Mouse (Mus musculus) heart, postnatal 0 days (tissue): Measurements from ENCODE around the gene Nek9. TPM values are rescaled to one million over a fixed set of nuclear protein-coding genes. Genes with fewer than 3 reads are reported as not detected.

Source experiments
- ATAC-seq: fragments of 200-750 bp; cut with Nextera tagmentation; 2 replicates; pipeline ENCODE4 v1.8.0; 2017; ENCODE audit warnings: low read depth, moderate number of reproducible peaks, moderate library complexity; ENCODE audit not compliant: insufficient read depth
- DNase-seq: peaks from one replicate; pipeline ENCODE4 v3.0.0-alpha.2; 2016; ENCODE audit warnings: low spot score
- H3K27ac ChIP-seq: fragments of 300-500 bp; sonication (generic); 2 replicates; pipeline ENCODE4 v1.5.1; 2014; ENCODE audit warnings: low read depth, mild to moderate bottlenecking
- H3K27me3 ChIP-seq: fragments of 300-500 bp; sonication (generic); 2 replicates; pipeline ENCODE4 v1.6.1; 2014; ENCODE audit warnings: low read length, mixed read lengths; ENCODE audit not compliant: control insufficient read depth, insufficient read depth
- H3K36me3 ChIP-seq: fragments of 300-500 bp; sonication (generic); replicated peaks from 2 replicates; pipeline ENCODE4 v1.6.1; 2014; ENCODE audit warnings: low read length, mixed read lengths; ENCODE audit not compliant: control insufficient read depth, insufficient read depth
- H3K4me1 ChIP-seq: fragments of 300-500 bp; sonication (generic); 2 replicates; pipeline ENCODE4 v1.6.1; 2014; ENCODE audit warnings: antibody characterized with exemption; ENCODE audit not compliant: control insufficient read depth, insufficient read depth
- H3K4me2 ChIP-seq: fragments of 300-500 bp; sonication (generic); 2 replicates; pipeline ENCODE4 v1.6.1; 2014; ENCODE audit warnings: low read depth, mild to moderate bottlenecking, low read length, moderate library complexity
- H3K4me3 ChIP-seq: fragments of 300-500 bp; sonication (generic); 2 replicates; pipeline ENCODE4 v1.5.1; 2014; ENCODE audit warnings: low read depth, low read length
- H3K9ac ChIP-seq: fragments of 300-500 bp; sonication (generic); replicated peaks from 2 replicates; pipeline ENCODE4 v1.6.1; 2014; ENCODE audit warnings: low read depth, low read length, mixed read lengths
- H3K9me3 ChIP-seq: fragments of 300-500 bp; sonication (generic); replicated peaks from 2 replicates; pipeline ENCODE4 v1.6.1; 2016; ENCODE audit warnings: low read length; ENCODE audit not compliant: control insufficient read depth
- CTCF ChIP-seq: IDR thresholded peaks from 2 replicates; pipeline ENCODE4 v1.5.1; 2016; ENCODE audit warnings: antibody characterized with exemption, control low read depth, low read depth
- EP300 ChIP-seq: IDR thresholded peaks from 2 replicates; pipeline ENCODE4 v1.6.1; 2016; ENCODE audit warnings: antibody characterized with exemption, low read depth
- WGBS: fragments of 180-500 bp; shearing (Covaris S2); extraction: QIAGEN DNeasy Blood & Tissue Kit; methylation state at CpG from one replicate; pipeline ENCODE4 v1.1.7; 2014; 5-methylcytosine and 5-hydroxymethylcytosine counted together
- polyA plus RNA-seq: library from polyadenylated mRNA; unstranded; fragments of >200 nt; fragmentation: Nextera tagmentation; extraction: Ambion mirVana; gene quantifications from 2 replicates; pipeline ENCODE4 v1.2.1, GENCODE M21; 2015
- total RNA-seq: library from RNA; depleted of rRNA; stranded (reverse); fragments of >200 nt; gene quantifications from 2 replicates; pipeline ENCODE4 v1.2.3, GENCODE M21; 2014; ENCODE audit warnings: low replicate concordance

Gene Nek9
- total and polyA plus RNA-seq, 2 experiments from 2014 or later: 14.2 to 45.2 TPM

DNA sequence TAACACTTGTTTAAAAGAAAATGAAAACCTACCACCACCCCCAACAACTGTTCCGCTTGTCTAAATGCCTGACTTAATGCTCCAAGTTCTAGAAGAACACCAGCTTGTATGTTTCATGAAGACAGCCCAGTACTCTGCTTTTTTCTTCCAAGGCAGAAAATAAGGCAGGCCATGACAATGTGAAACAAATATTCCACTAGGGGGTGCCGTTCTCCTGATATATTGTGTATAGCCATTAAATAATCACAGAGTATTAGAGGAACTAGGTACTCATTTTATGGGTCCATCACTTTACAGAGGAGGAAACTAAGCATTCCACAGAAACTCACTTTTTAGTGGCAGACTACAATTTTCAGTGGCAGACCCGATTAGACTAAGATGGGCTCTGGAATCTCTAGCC is 7.2 kb upstream of the Nek9 start:
- DNase-seq (peak; percentile 86), ATAC-seq (peak; percentile 58; the same call in 1 of the 2 replicates)
- no peak overlapping the region for H3K9ac ChIP-seq
- H3K4me1 ChIP-seq: peaks cover 3% of the 10 kb centered on the region; the same call in 1 of the 2 replicates
- H3K9me3 ChIP-seq: no peaks in the 10 kb centered on the region
- 45% methylated on average over 3 of the region's 3 CpGs for WGBS
- H3K36me3 ChIP-seq: peaks cover 48% of the 10 kb centered on the region
- no peak overlapping the region for H3K4me2 ChIP-seq
- no peak overlapping the region for H3K27ac ChIP-seq
- no peak overlapping the region for H3K4me3 ChIP-seq
- TF ChIP-seq CTCF: peak; percentile 64
- no peak for TF ChIP-seq EP300
- H3K27me3 ChIP-seq: no peaks in the 10 kb centered on the region

DNA sequence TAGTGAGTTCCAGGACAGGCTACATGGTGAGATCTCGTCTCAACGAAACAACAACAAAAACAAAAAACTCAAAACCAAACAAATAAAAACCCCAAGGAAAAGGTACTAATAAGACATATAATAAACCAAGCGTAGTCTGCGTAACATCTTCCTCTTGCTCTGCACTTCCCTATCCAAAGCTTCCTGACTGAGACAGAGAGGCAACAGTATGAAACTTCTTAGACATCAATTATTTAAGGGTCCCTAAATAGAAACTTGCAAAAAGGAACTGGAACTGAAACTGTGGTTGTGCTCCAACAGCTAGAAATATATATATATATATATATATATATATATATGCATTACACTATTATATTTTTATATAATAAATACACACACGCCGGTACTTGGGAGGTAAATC is 6.4 kb upstream of the Nek9 start:
- DNase-seq (no peak), ATAC-seq (no peak)
- WGBS: 93% methylated on average over 6 of the region's 6 CpGs
- peaks cover 45% of the 10 kb centered on the region for H3K36me3 ChIP-seq
- no peaks in the 10 kb centered on the region for H3K9me3 ChIP-seq
- H3K4me1 ChIP-seq: no peaks in the 10 kb centered on the region
- no peak overlapping the region for H3K9ac ChIP-seq
- no peak overlapping the region for H3K4me3 ChIP-seq
- no peaks in the 10 kb centered on the region for H3K27me3 ChIP-seq
- H3K27ac ChIP-seq: no peak overlapping the region
- TF ChIP-seq CTCF: no peak
- no peak for TF ChIP-seq EP300
- no peak overlapping the region for H3K4me2 ChIP-seq

DNA sequence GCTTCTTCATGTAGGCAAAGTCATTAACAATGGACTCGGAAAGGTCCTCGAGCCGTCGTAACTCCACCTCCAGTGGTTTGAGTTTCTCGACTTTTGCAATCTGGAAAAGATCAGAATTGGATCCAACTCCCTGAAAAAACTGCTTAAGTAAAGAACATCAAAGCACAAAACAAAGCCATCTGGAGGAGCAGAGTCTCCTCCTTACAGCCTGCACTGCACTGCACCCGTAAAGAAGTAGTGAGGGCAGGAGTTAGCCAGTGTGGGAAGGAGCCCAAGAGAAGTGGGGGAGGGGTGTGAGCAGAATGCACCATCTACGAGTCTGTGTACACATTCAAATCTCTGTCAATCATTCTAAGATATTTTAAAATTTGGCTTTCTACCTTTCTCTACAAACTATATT is 5.1 kb upstream of the Nek9 start:
- TF ChIP-seq CTCF (no peak), EP300 (no peak)
- H3K9ac ChIP-seq: no peak overlapping the region
- H3K4me2 ChIP-seq: no peak overlapping the region
- peaks cover 40% of the 10 kb centered on the region for H3K36me3 ChIP-seq
- WGBS: 66% methylated on average over 7 of the region's 7 CpGs
- DNase-seq (no peak), ATAC-seq (no peak)
- no peaks in the 10 kb centered on the region for H3K9me3 ChIP-seq
- H3K4me1 ChIP-seq: peaks cover 8% of the 10 kb centered on the region; the same call in 1 of the 2 replicates
- no peak overlapping the region for H3K27ac ChIP-seq
- no peak overlapping the region for H3K4me3 ChIP-seq
- no peaks in the 10 kb centered on the region for H3K27me3 ChIP-seq

DNA sequence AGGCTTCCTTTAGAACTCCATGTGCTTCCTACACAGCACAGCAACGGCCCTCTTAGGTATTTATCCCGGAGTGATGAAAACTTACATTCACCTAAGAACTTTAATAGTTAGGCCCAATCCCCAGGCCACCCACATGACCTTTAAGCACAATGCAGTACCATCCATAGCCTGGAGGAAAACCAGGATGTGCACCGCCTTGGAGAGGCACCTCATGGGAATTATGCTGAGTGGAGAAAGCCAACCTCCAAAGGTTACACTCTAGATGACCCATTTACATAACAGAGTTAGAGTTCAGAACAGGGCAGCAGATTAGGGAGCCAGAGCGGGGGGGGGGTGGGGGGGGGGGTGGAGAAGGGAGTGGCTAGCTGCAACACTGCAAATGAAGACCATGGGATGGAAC is 3.1 kb upstream of the Nek9 start:
- WGBS: 71% methylated on average over 3 of the region's 4 CpGs
- no peak for DNase-seq
- H3K4me1 ChIP-seq: peaks cover 19% of the 10 kb centered on the region
- H3K4me3 ChIP-seq: no peak overlapping the region
- H3K27ac ChIP-seq: no peak overlapping the region
- no peaks in the 10 kb centered on the region for H3K9me3 ChIP-seq
- no peak overlapping the region for H3K4me2 ChIP-seq
- no peaks in the 10 kb centered on the region for H3K27me3 ChIP-seq
- ATAC-seq: no peak
- no peak overlapping the region for H3K9ac ChIP-seq
- TF ChIP-seq EP300 (no peak), CTCF (no peak)
- peaks cover 27% of the 10 kb centered on the region for H3K36me3 ChIP-seq

DNA sequence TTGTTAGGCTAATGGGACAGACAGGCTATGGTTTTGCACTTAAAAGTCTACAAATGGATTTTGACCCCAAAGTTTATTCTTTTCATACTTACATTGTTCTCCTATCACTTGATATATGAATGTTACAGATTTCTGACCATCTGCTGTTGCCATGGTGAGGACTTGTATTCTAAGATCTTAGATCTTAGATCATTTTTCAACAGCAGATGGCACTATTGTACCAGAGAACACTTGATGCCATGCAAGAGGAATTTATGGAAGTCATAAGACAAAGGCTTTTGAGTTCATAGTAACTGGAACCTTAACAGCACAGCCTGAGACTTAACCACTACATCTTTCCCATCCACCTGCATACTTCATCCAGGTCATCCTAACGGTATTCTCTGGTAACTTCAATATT is 2.0 kb upstream of the Nek9 start:
- H3K27me3 ChIP-seq: no peaks in the 10 kb centered on the region
- no peak for ATAC-seq
- peak; percentile 76 for DNase-seq

DNA sequence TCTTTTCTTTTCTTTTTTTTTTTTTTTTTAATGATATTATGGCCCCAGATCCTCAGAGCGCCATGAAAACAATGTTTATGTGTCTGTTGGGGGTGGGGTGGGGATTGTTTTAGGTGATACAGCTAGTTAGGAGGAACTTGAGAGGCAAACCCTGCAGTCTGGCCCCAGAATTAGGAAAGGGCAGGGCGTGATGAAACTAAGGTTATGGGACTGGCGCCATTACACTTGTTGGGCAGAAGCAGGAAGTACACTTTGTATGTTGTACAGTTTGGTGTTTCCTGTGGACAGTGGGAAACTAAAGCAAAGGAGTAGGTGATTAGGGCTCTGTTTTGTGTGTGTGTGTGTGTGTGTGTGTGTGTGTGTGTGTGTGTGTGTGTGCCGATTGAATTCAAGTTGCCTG is 785 bp upstream of the Nek9 start:
- 40% methylated on average over 4 of the region's 4 CpGs for WGBS
- no peak for DNase-seq
- Histone ChIP-seq H3K9ac (no peak overlapping the region), H3K4me3 (peak overlapping the region; percentile 94), H3K9me3 (no peaks in the 10 kb centered on the region), H3K27me3 (no peaks in the 10 kb centered on the region), H3K4me2 (peak overlapping the region; percentile 68), H3K27ac (peak overlapping the region; percentile 61), H3K36me3 (peaks cover 39% of the 10 kb centered on the region), H3K4me1 (peaks cover 19% of the 10 kb centered on the region)
- no peak for TF ChIP-seq EP300
- TF ChIP-seq CTCF: no peak
- ATAC-seq: no peak

More for the DNA sequence above, 2.0 kb upstream of the Nek9 start:
- Histone ChIP-seq H3K9me3 (no peaks in the 10 kb centered on the region), H3K4me1 (peaks cover 19% of the 10 kb centered on the region), H3K27ac (no peak overlapping the region), H3K4me2 (no peak overlapping the region), H3K36me3 (peaks cover 32% of the 10 kb centered on the region), H3K4me3 (no peak overlapping the region), H3K9ac (no peak overlapping the region)
- TF ChIP-seq EP300 (no peak), CTCF (peak; percentile 68)
- 27% methylated on average over 1 of the region's 1 CpGs for WGBS
